Mouse (Mus musculus): ENCODE results near the gene Mtnr1b. TPM values are rescaled to one million over a fixed set of nuclear protein-coding genes. Genes with fewer than 3 reads are reported as not detected.

The Mtnr1b gene
- polyA plus RNA-seq, 1 experiment = not detected

- Histone ChIP-seq H3K4me3 (no peak overlapping the region), H3K79me2 (ENCODE audit: control insufficient read depth, insufficient read depth) (no peaks in the 10 kb centered on the region), H3K27me3 (ENCODE audit: control insufficient read depth, insufficient read depth, insufficient read length) (no peaks in the 10 kb centered on the region), H3ac (ENCODE audit: control insufficient read depth, insufficient read length) (no peak overlapping the region), H3K36me3 (ENCODE audit: control insufficient read depth, insufficient read depth) (no peaks in the 10 kb centered on the region), H3K4me2 (ENCODE audit: low read depth) (no peak overlapping the region)
- TF ChIP-seq POLR2A (IDR thresholded peaks at IDR 0.05; ENCODE audit: insufficient read length, low read depth) = no peak
- no peak for TF ChIP-seq E2F4 (IDR thresholded peaks at IDR 0.05; ENCODE audit: insufficient read depth)
- no peak for TF ChIP-seq TCF12 (IDR thresholded peaks at IDR 0.05; ENCODE audit: insufficient read depth, poor library complexity, severe bottlenecking)
- no peak for TF ChIP-seq SRF (IDR thresholded peaks at IDR 0.05; ENCODE audit: control insufficient read depth, insufficient read length, low read depth)
- no peak for TF ChIP-seq MYOG (IDR thresholded peaks at IDR 0.05; ENCODE audit: control insufficient read depth in 1 of 3, insufficient read depth in 1 of 3, insufficient read length in 2 of 3, low read depth in 2 of 3)
- TF ChIP-seq POLR2AphosphoS2 (IDR thresholded peaks at IDR 0.05; ENCODE audit: insufficient read length, low read depth) = no peak
- TF ChIP-seq MAX (IDR thresholded peaks at IDR 0.05; ENCODE audit: low read depth) = no peak
- no peak for TF ChIP-seq MYOD1 (IDR thresholded peaks at IDR 0.05; ENCODE audit: control insufficient read depth in 1 of 3, insufficient read length in 2 of 3, low read depth in 2 of 3)
- TF ChIP-seq CEBPB (IDR thresholded peaks at IDR 0.05; ENCODE audit: insufficient read depth, poor library complexity, severe bottlenecking) = no peak
- no peak for TF ChIP-seq USF1 (IDR thresholded peaks at IDR 0.05; ENCODE audit: low read depth)
- no peak for TF ChIP-seq TCF3 (IDR thresholded peaks at IDR 0.05; ENCODE audit: insufficient read length, low read depth)
- no peak for TF ChIP-seq REST (IDR thresholded peaks at IDR 0.05; ENCODE audit: insufficient read depth, insufficient read length)
These were observed 38.4 kb upstream of the Mtnr1b start for GRCm38 (mm10) chr9:15912735-15913134.

- H3K27me3 ChIP-seq (ENCODE audit: control insufficient read depth, insufficient read depth, insufficient read length) = no peaks in the 10 kb centered on the region
- no peak overlapping the region for H3ac ChIP-seq (ENCODE audit: control insufficient read depth, insufficient read length)
- no peaks in the 10 kb centered on the region for H3K79me2 ChIP-seq (ENCODE audit: control insufficient read depth, insufficient read depth)
- TF ChIP-seq MYOG (IDR thresholded peaks at IDR 0.05; ENCODE audit: control insufficient read depth in 1 of 3, insufficient read depth in 1 of 3, insufficient read length in 2 of 3, low read depth in 2 of 3) = no peak
- TF ChIP-seq TCF12 (IDR thresholded peaks at IDR 0.05; ENCODE audit: insufficient read depth, poor library complexity, severe bottlenecking) = no peak
- no peak for TF ChIP-seq TCF3 (IDR thresholded peaks at IDR 0.05; ENCODE audit: insufficient read length, low read depth)
- no peak for TF ChIP-seq MYOD1 (IDR thresholded peaks at IDR 0.05; ENCODE audit: control insufficient read depth in 1 of 3, insufficient read length in 2 of 3, low read depth in 2 of 3)
- no peak for TF ChIP-seq MAX (IDR thresholded peaks at IDR 0.05; ENCODE audit: low read depth)
- TF ChIP-seq E2F4 (IDR thresholded peaks at IDR 0.05; ENCODE audit: insufficient read depth) = no peak
- TF ChIP-seq CEBPB (IDR thresholded peaks at IDR 0.05; ENCODE audit: insufficient read depth, poor library complexity, severe bottlenecking) = no peak
- no peak for TF ChIP-seq POLR2A (IDR thresholded peaks at IDR 0.05; ENCODE audit: insufficient read length, low read depth)
- no peak for TF ChIP-seq POLR2AphosphoS2 (IDR thresholded peaks at IDR 0.05; ENCODE audit: insufficient read length, low read depth)
- TF ChIP-seq REST (IDR thresholded peaks at IDR 0.05; ENCODE audit: insufficient read depth, insufficient read length) = no peak
- no peak for TF ChIP-seq USF1 (IDR thresholded peaks at IDR 0.05; ENCODE audit: low read depth)
- no peak for TF ChIP-seq SRF (IDR thresholded peaks at IDR 0.05; ENCODE audit: control insufficient read depth, insufficient read length, low read depth)
- H3K36me3 ChIP-seq (ENCODE audit: control insufficient read depth, insufficient read depth) = no peaks in the 10 kb centered on the region
- no peak overlapping the region for H3K4me2 ChIP-seq (ENCODE audit: low read depth)
- no peak overlapping the region for H3K4me3 ChIP-seq
These were observed 35.2 kb upstream of the Mtnr1b start for GRCm38 (mm10) chr9:15909397-15910113.

DNA sequence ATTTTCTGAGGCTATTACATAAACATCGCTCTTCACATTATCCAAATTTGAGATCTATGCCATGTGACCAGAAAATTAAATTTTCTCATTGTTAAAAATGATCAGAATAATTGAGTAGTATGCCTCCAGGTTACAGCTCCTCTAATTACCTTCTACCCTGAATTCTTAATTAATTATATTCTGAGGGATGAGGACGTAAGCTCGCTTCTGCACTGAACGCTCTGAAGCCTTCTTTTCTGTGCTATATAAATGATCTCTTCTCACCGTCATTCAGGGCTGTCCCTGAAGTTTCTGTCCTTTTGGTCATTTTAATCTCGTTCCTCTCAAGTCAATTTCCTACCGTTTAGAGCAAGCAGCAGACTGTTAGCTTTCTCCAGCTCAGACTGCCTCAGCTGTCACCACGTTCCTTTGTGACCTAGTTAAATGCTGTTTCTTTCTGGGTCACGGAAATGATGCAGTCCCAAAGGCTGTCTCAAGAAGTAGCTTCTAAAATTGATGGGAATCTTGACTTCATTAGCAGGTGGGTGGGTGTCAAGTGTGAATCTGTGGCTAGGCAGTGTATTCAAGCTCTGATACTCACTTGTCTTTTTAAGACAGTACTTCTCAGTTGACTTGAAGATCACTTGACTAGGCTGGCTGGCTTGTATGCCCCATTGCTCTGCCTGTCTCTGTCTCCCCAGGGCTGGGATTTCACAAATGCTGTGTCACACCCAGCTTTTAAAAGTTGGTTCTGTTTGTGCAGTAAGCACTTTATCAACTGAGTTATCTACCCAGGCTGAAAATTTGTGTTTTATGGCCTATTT is 29.8 kb upstream of the Mtnr1b start:
- H3K36me3 ChIP-seq (ENCODE audit: control insufficient read depth, insufficient read depth) = no peaks in the 10 kb centered on the region
- TF ChIP-seq SRF (IDR thresholded peaks at IDR 0.05; ENCODE audit: control insufficient read depth, insufficient read length, low read depth) = no peak
- no peak for TF ChIP-seq POLR2AphosphoS2 (IDR thresholded peaks at IDR 0.05; ENCODE audit: insufficient read length, low read depth)
- no peak for TF ChIP-seq E2F4 (IDR thresholded peaks at IDR 0.05; ENCODE audit: insufficient read depth)
- TF ChIP-seq MYOD1 (IDR thresholded peaks at IDR 0.05; ENCODE audit: control insufficient read depth in 1 of 3, insufficient read length in 2 of 3, low read depth in 2 of 3) = no peak
- TF ChIP-seq MYOG (IDR thresholded peaks at IDR 0.05; ENCODE audit: control insufficient read depth in 1 of 3, insufficient read depth in 1 of 3, insufficient read length in 2 of 3, low read depth in 2 of 3) = no peak
- TF ChIP-seq CEBPB (IDR thresholded peaks at IDR 0.05; ENCODE audit: insufficient read depth, poor library complexity, severe bottlenecking) = no peak
- TF ChIP-seq TCF12 (IDR thresholded peaks at IDR 0.05; ENCODE audit: insufficient read depth, poor library complexity, severe bottlenecking) = no peak
- no peak for TF ChIP-seq USF1 (IDR thresholded peaks at IDR 0.05; ENCODE audit: low read depth)
- H3K27me3 ChIP-seq (ENCODE audit: control insufficient read depth, insufficient read depth, insufficient read length) = no peaks in the 10 kb centered on the region
- no peak overlapping the region for H3K4me3 ChIP-seq
- no peak overlapping the region for H3ac ChIP-seq (ENCODE audit: control insufficient read depth, insufficient read length)
- no peaks in the 10 kb centered on the region for H3K79me2 ChIP-seq (ENCODE audit: control insufficient read depth, insufficient read depth)
- H3K4me2 ChIP-seq (ENCODE audit: low read depth) = no peak overlapping the region

DNA sequence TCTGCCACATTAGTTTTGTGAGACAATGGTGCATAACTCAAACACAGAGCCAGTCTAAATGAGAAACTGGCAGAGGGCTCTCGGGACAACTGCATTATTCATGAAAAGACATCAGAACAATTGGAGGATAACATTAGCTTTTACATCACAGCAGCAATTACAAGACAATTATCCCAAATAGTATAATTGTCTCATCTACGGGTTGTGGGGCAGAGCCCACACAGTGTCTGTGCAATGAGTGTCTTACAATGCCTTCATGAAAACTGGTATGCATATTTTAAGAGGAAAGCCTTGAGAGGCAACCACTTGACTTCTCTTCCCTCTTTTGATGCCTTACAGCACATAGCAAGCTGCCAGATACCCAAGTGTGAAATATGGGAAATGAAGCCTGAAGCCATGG is 23.8 kb upstream of the Mtnr1b start:
- H3K36me3 ChIP-seq (ENCODE audit: control insufficient read depth, insufficient read depth) = no peaks in the 10 kb centered on the region
- no peak overlapping the region for H3ac ChIP-seq (ENCODE audit: control insufficient read depth, insufficient read length)
- TF ChIP-seq CEBPB (IDR thresholded peaks at IDR 0.05; ENCODE audit: insufficient read depth, poor library complexity, severe bottlenecking) = no peak
- TF ChIP-seq MYOG (IDR thresholded peaks at IDR 0.05; ENCODE audit: control insufficient read depth in 1 of 3, insufficient read depth in 1 of 3, insufficient read length in 2 of 3, low read depth in 2 of 3) = no peak
- no peak for TF ChIP-seq MAX (IDR thresholded peaks at IDR 0.05; ENCODE audit: low read depth)
- TF ChIP-seq REST (IDR thresholded peaks at IDR 0.05; ENCODE audit: insufficient read depth, insufficient read length) = no peak
- no peak for TF ChIP-seq SRF (IDR thresholded peaks at IDR 0.05; ENCODE audit: control insufficient read depth, insufficient read length, low read depth)
- TF ChIP-seq TCF3 (IDR thresholded peaks at IDR 0.05; ENCODE audit: insufficient read length, low read depth) = no peak
- H3K27me3 ChIP-seq (ENCODE audit: control insufficient read depth, insufficient read depth, insufficient read length) = no peaks in the 10 kb centered on the region
- no peak overlapping the region for H3K4me2 ChIP-seq (ENCODE audit: low read depth)
- no peaks in the 10 kb centered on the region for H3K79me2 ChIP-seq (ENCODE audit: control insufficient read depth, insufficient read depth)
- no peak overlapping the region for H3K4me3 ChIP-seq

All from myocyte (in vitro differentiated cells).